Mouse (Mus musculus) kidney, adult 2 months (tissue): Measurements from ENCODE around the gene Inpp5f. TPM values are rescaled to one million over a fixed set of nuclear protein-coding genes. Genes with fewer than 3 reads are reported as not detected.

Experiments used
- DNase-seq: peaks from one replicate; pipeline ENCODE4 v3.0.0; 2021
- H3K27ac ChIP-seq: fragments of 200-500 bp; 2 replicates; pipeline ENCODE4 v1.5.1; 2012; ENCODE audit warnings: low read depth, low read length, control low read depth, inconsistent platforms; ENCODE audit not compliant: insufficient read depth
- H3K27me3 ChIP-seq: fragments of 200-500 bp; replicated peaks from 2 replicates; pipeline ENCODE4 v1.6.1; 2012; ENCODE audit warnings: mild to moderate bottlenecking, moderate library complexity, low read length, inconsistent platforms; ENCODE audit not compliant: control insufficient read depth, insufficient read depth
- H3K36me3 ChIP-seq: fragments of 200-500 bp; 2 replicates; pipeline ENCODE4 v1.6.1; 2012; ENCODE audit warnings: mild to moderate bottlenecking, moderate library complexity, low read length, inconsistent platforms; ENCODE audit not compliant: control insufficient read depth, insufficient read depth
- H3K4me1 ChIP-seq: fragments of 200-500 bp; 2 replicates; pipeline ENCODE4 v1.6.1; 2011; ENCODE audit warnings: low read length; ENCODE audit not compliant: control insufficient read depth, insufficient read depth
- H3K4me3 ChIP-seq: fragments of 200-500 bp; 2 replicates; pipeline ENCODE4 v1.5.1; 2011; ENCODE audit warnings: mild to moderate bottlenecking, low read depth, low read length, control low read depth; ENCODE audit not compliant: insufficient read depth
- CTCF ChIP-seq: fragments of 200-500 bp; conservative IDR thresholded peaks from 2 replicates; pipeline ENCODE4 v1.5.1; 2011; ENCODE audit warnings: low read depth, mild to moderate bottlenecking, control low read depth, low read length, moderate library complexity, mixed read lengths; ENCODE audit not compliant: insufficient read depth, insufficient read length
- POLR2A ChIP-seq: fragments of 200-500 bp; IDR thresholded peaks from one replicate; pipeline ENCODE4 v1.6.1; 2011; ENCODE audit warnings: low read depth, low read length, control low read depth
- WGBS: fragments of 180-500 bp; shearing (Covaris S2); methylation state at CpG from one replicate; pipeline ENCODE4 v1.1.7; 2018; 5-methylcytosine and 5-hydroxymethylcytosine counted together
- polyA plus RNA-seq: library from polyadenylated mRNA; depleted of rRNA; stranded (reverse); fragments of >200 nt; gene quantifications from 2 replicates; pipeline ENCODE4 v1.2.3, GENCODE M21; 2012

Gene Inpp5f
- polyA plus RNA-seq, 1 experiment, result 14.6 TPM

GRCm38 (mm10) chr7:128627251-128627650 is 16.1 kb downstream of the Inpp5f start:
- H3K36me3 ChIP-seq, result no peaks in the 10 kb centered on the region
- H3K27ac ChIP-seq, result peak overlapping the region; percentile 81
- no peak for TF ChIP-seq CTCF
- TF ChIP-seq POLR2A, result no peak
- peaks cover 47% of the 10 kb centered on the region for H3K4me1 ChIP-seq
- H3K4me3 ChIP-seq, result no peak overlapping the region
- DNase-seq, result peak; percentile 80
- WGBS, result 38% methylated on average over 2 of the region's 2 CpGs
- H3K27me3 ChIP-seq, result no peaks in the 10 kb centered on the region

- TF ChIP-seq CTCF (no peak), POLR2A (no peak)
- WGBS, result 52% methylated on average over 1 of the region's 1 CpGs
- no peaks in the 10 kb centered on the region for H3K27me3 ChIP-seq
- peak overlapping the region; percentile 81 for H3K27ac ChIP-seq
- peaks cover 42% of the 10 kb centered on the region for H3K4me1 ChIP-seq
- no peaks in the 10 kb centered on the region for H3K36me3 ChIP-seq
- H3K4me3 ChIP-seq, result no peak overlapping the region
- DNase-seq, result peak; percentile 80
These were observed 16.6 kb downstream of the Inpp5f start for GRCm38 (mm10) chr7:128627723-128628122.

GRCm38 (mm10) chr7:128633156-128633555 is 22.0 kb downstream of the Inpp5f start:
- H3K4me1 ChIP-seq, result peaks cover 12% of the 10 kb centered on the region; the same call in 1 of the 2 replicates
- no peak overlapping the region for H3K4me3 ChIP-seq
- TF ChIP-seq CTCF, result no peak
- no peak for TF ChIP-seq POLR2A
- no peak for DNase-seq
- 58% methylated on average over 4 of the region's 4 CpGs for WGBS
- H3K27me3 ChIP-seq, result no peaks in the 10 kb centered on the region
- H3K36me3 ChIP-seq, result no peaks in the 10 kb centered on the region
- no peak overlapping the region for H3K27ac ChIP-seq

DNA sequence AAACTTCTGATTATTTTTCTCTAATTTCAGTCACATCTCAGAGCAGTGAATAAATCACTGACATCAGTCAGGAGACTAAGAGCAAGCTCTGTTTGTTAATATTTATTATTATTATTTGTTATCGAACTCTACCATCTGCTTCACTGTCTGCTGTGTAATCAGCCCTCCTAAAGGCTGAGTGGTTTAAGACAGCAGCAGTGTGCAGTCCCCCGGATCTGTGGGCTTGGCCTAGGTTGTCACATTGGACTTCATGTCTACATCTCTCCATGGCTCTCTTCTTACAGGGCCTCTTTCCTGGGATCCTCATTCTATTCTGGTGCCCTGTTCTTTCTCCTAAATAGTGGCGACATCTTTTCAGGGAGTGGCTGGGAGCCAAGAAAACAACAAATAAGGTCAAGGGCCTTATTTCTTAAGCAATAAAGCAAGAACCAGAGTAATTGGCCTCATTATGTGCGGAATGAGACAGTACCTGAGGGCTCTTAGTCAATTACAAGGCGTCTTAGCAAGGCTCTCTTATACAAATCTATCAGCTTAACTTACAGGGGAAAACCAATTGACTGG is 28.9 kb downstream of the Inpp5f start:
- no peak for TF ChIP-seq CTCF
- TF ChIP-seq POLR2A, result no peak
- Histone ChIP-seq H3K36me3 (no peaks in the 10 kb centered on the region), H3K27ac (no peak overlapping the region), H3K4me1 (peaks cover 8% of the 10 kb centered on the region; the same call in 1 of the 2 replicates), H3K27me3 (no peaks in the 10 kb centered on the region), H3K4me3 (no peak overlapping the region)
- 64% methylated on average over 5 of the region's 5 CpGs for WGBS
- peak; percentile 42 for DNase-seq

DNA sequence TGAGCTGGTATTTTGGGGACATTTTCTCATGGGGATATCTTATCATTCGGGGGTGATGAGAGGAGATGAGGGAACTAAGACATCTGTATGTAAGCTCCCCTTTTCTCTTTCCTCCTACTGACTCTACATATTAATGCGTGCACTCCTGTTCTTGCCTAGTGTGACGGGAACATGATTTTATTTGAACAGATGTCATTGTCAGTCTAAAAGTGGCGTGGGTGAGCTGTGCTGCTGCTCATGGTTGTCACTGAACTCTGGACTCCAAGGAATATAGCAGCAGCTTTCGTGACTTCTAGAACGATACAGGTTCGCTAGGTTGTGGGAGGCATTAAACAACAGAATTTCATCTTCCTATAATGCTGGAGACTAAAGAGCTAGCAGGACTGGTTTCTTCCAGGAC is 30.4 kb downstream of the Inpp5f start:
- Histone ChIP-seq H3K27ac (no peak overlapping the region), H3K36me3 (no peaks in the 10 kb centered on the region), H3K4me3 (no peak overlapping the region), H3K27me3 (no peaks in the 10 kb centered on the region), H3K4me1 (peaks cover 8% of the 10 kb centered on the region; the same call in 1 of the 2 replicates)
- WGBS, result 79% methylated on average over 7 of the region's 7 CpGs
- DNase-seq, result no peak
- TF ChIP-seq POLR2A (no peak), CTCF (no peak)

DNA sequence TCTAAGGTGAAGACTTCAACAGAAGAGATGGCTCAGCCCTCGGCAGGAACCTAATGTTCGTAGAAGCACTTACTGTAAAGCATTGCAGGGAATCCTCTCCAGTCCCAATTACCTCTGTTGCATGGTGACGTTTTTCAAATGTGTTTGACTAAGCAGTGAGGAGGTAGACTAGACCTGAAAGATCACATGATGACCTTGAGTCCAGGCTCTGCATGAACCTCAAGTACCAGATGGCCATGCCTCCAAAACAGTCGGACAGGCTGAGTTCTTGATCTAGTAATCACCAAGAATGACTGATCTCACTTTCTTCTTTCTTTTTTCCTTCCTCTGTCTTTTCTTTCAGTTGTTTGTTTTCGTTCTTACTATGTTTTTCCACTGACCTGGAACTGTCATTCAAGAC is 31.3 kb downstream of the Inpp5f start:
- H3K27me3 ChIP-seq, result no peaks in the 10 kb centered on the region
- WGBS, result 49% methylated on average over 5 of the region's 5 CpGs
- TF ChIP-seq CTCF, result no peak
- no peak for TF ChIP-seq POLR2A
- H3K4me1 ChIP-seq, result peaks cover 8% of the 10 kb centered on the region; the same call in 1 of the 2 replicates
- no peak overlapping the region for H3K27ac ChIP-seq
- DNase-seq, result peak; percentile 55
- H3K4me3 ChIP-seq, result no peak overlapping the region
- H3K36me3 ChIP-seq, result no peaks in the 10 kb centered on the region

GRCm38 (mm10) chr7:128656970-128657369 is 45.8 kb downstream of the Inpp5f start:
- 62% methylated on average over 1 of the region's 1 CpGs for WGBS
- Histone ChIP-seq H3K27me3 (no peaks in the 10 kb centered on the region), H3K4me1 (peaks cover 3% of the 10 kb centered on the region; the same call in 1 of the 2 replicates), H3K4me3 (no peak overlapping the region), H3K27ac (no peak overlapping the region), H3K36me3 (no peaks in the 10 kb centered on the region)
- DNase-seq, result peak; percentile 30
- no peak for TF ChIP-seq POLR2A
- TF ChIP-seq CTCF, result no peak
